9 mouse cellular contexts compared by ENCODE assay signal in the genomic region with DNA sequence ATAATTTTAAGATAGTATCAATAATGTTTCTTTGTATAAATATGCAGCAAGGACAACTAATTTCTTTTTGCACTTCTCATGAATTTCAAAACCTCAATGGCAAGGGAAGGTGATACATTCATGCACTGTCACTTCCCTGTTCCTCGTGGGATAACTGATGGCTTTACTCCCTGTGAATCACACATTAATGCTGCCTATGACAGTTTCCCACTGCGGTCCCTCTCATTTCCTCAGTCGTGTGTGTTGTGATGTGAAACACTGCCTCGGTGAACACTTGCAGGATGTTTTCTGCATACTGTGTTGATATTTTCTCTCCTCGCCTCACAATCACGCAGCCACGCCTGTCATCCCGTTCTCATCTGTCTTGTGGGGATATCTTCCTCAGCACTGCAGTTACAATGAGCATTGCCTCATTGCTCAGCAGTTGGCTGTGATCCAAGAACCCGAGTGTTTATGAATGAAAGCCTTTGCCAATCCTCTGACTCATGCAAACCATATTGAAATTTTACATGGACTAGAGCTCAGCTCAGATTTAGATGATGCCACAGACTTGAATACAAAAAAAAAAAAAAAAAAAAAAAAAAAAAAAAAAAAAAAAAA.
DNase-seq lines count a peak whose midpoint lies in the region; ATAC-seq lines count a peak whose summit lies in the region.
"Had no signal": no experiment of that assay in that cellular context is flagged by ENCODE, and none has a peak within 500 bp of the region (broad histone marks: within the 10 kb centered on the region; RNA-seq: fewer than 3 reads in every experiment).

No protein-coding gene starts in this region.

- peak; percentile 0 to 1 for DNase-seq in kidney, postnatal 4 days
- DNase-seq in kidney, postnatal 14 days, result no peak
- peak; percentile 22 to 25 for DNase-seq in adrenal gland, postnatal 36 days
- peak; percentile 79 for DNase-seq in left cerebral cortex, adult 18-20 months (ENCODE audit: low spot score in 2 of 2)
- DNase-seq in retina, embryonic 14.5 days (ENCODE audit: low spot score), result peak; percentile 34

- 41% methylated on average over 9 of the region's 9 CpGs for WGBS in heart, embryonic 12.5 days
- WGBS in kidney, embryonic 15.5 days, result 68% methylated on average over 9 of the region's 9 CpGs

- no peaks in the 10 kb centered on the region for H3K4me1 ChIP-seq in heart, embryonic 12.5 days (replicated peaks)
- H3K4me1 ChIP-seq in kidney, embryonic 15.5 days, result no peaks in the 10 kb centered on the region
- H3K4me1 ChIP-seq: limb, embryonic 12.5 days had no signal

- H3K4me3 ChIP-seq in heart, embryonic 12.5 days, result no peak overlapping the region
- H3K4me3 ChIP-seq in kidney, embryonic 15.5 days (replicated peaks), result no peak overlapping the region
- H3K4me3 ChIP-seq: limb, embryonic 12.5 days had no signal

- no peaks in the 10 kb centered on the region for H3K9me3 ChIP-seq in heart, embryonic 12.5 days (replicated peaks)
- no peaks in the 10 kb centered on the region for H3K9me3 ChIP-seq in kidney, embryonic 15.5 days (replicated peaks)
- H3K9me3 ChIP-seq: limb, embryonic 12.5 days had no signal

- H3K27ac ChIP-seq in heart, embryonic 12.5 days (ENCODE audit: poor library complexity, severe bottlenecking), result no peak overlapping the region
- H3K27ac ChIP-seq in kidney, embryonic 15.5 days, result no peak overlapping the region
- H3K27ac ChIP-seq: limb, embryonic 12.5 days had no signal

- H3K27me3 ChIP-seq in heart, embryonic 12.5 days (replicated peaks), result no peaks in the 10 kb centered on the region
- no peaks in the 10 kb centered on the region for H3K27me3 ChIP-seq in kidney, embryonic 15.5 days
- H3K27me3 ChIP-seq: limb, embryonic 12.5 days had no signal

- peak overlapping the region; percentile 42 for H3K4me2 ChIP-seq in heart, embryonic 12.5 days
- H3K4me2 ChIP-seq in kidney, embryonic 15.5 days, result no peak overlapping the region
- H3K4me2 ChIP-seq: limb, embryonic 12.5 days had no signal

- ATAC-seq in heart, embryonic 12.5 days (ENCODE audit: insufficient number of reproducible peaks, low FRiP score), result no peak
- no peak for ATAC-seq in granulocyte monocyte progenitor cell, adult 5-6 weeks (replicated peaks; ENCODE audit: poor library complexity, severe bottlenecking)
- no peak for ATAC-seq in kidney, embryonic 15.5 days (replicated peaks; ENCODE audit: low FRiP score)

- no peaks in the 10 kb centered on the region for H3K36me3 ChIP-seq in heart, embryonic 12.5 days
- H3K36me3 ChIP-seq in kidney, embryonic 15.5 days, result no peaks in the 10 kb centered on the region
- H3K36me3 ChIP-seq: limb, embryonic 12.5 days had no signal

- no peak overlapping the region for H3K9ac ChIP-seq in heart, embryonic 12.5 days
- no peak overlapping the region for H3K9ac ChIP-seq in kidney, embryonic 15.5 days
- H3K9ac ChIP-seq: limb, embryonic 12.5 days had no signal
